Mouse (Mus musculus) lung, postnatal 25 days (tissue): ENCODE data around the gene Cnot11.

Experiments used
- DNase-seq: peaks from one replicate; pipeline ENCODE4 v3.0.0; 2022; ENCODE audit warnings: low spot score

The Cnot11 gene

DNA sequence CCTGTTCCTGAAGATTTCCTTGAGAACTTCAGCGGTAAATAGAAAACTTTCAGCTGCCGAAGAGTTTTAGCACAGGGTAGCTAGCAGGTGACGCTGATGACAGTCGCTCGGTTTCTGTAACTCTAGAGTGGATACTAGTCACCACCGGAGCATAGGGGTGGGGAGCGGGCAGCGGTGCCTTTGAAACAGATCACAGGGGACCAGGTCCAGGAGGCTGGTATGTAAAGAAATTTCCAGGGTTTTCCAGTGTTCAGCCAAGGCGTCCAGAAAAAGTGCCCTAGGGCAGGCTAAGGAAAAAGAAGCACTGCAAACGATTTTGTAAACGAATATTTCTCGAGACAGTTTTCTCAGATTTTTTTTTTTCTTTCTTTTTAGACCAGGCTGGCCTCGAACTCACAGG is at the start of gene Cnot11:
TSS of gene Cnot11 (plus strand) at position 162 of the 400 bp plus-strand sequence.
- no peak for DNase-seq

DNA sequence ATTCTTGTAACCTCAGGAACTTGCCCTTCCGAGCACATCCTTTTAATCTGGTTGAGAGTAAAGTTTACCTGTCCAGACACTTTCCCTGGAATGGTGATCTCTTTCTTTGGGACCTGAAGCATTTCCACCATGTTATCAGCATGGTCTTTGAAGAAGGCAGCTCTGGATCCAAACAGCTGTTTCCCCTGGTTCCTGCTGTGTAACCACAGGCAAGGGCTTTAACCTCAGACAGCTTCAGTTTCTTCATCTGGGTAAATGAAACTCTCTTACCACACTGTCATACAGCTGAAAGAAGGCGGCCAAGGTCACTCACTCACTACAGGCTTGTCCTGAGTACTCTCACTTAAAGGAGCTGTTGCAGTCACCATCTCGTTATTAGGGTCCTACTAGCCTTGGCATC is 47.4 kb upstream of the Cnot11 start:
- DNase-seq, result no peak

DNA sequence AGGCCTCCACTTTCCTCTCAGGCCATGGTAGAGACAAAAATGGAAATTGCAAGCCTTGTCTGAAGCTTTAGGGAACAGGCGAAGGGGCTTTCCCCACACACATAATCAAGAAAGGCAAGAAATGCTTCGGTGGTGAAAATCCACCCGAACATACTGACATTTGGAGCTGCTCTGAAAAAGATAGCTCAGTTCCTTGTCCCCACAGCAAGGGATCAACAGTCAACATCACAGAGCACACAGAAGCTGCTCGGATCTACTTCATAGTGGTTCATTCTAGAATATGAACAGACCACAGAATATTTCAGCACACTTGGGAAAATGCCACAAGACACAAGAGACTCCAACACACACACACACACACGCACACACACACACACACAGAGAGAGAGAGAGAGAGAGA is 41.6 kb upstream of the Cnot11 start:
- DNase-seq, result no peak

DNA sequence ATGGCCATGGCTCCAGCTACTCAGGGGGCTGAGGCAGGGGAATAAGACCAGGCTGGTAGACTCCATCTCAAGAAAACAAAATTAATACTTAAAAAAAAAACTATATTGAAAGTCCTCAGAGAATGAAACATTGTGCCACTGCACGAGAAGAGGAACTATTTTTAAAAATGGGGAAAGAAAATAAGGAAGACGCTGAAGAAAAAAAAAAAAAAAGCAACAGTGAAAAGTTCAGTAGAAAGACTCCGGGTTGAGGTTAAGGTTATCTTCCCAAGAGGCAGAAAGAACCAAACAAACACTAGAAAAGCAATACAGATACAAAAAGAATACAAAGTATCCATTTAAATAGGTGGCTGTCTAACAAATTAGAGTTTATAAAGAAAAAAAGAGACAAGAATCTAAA is 41.1 kb upstream of the Cnot11 start:
- DNase-seq, result no peak

DNA sequence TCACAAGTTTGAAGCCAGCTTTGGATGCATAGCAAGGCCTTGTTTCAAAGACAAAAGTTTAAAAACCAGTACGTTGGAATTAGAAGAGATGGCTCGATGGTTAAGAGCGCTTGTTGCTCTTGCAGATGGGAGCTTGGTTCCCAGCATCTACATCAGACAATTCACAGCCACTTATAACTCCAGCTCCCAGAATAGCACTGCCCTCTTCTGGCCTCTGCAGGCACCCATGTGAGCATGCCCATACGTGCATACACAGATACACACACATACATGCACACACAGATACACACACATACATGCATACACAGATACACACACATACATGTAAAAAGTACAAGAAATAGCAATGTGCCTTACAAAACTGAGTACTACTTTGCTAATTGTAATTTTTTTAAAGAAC is 37.8 kb upstream of the Cnot11 start:
- DNase-seq, result no peak

DNA sequence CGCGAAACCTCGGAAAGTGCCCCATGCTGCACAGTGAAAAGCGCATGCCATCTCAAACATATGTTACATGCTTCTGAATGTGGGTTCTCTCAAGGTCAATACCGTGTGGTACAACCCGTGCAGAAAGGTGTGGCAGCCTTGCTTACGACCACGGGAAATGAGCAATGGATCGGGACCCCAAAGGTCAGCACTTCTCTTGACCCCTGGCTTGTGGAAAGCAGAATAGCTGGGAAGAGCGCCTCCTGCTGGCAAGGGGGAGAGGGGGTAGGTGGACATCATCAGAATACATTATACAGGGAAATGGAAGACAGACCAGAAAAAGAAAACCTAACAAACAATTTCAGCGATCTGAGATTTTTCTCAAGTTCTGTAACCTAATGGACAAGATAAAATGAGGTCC is 37.0 kb upstream of the Cnot11 start:
- no peak for DNase-seq

DNA sequence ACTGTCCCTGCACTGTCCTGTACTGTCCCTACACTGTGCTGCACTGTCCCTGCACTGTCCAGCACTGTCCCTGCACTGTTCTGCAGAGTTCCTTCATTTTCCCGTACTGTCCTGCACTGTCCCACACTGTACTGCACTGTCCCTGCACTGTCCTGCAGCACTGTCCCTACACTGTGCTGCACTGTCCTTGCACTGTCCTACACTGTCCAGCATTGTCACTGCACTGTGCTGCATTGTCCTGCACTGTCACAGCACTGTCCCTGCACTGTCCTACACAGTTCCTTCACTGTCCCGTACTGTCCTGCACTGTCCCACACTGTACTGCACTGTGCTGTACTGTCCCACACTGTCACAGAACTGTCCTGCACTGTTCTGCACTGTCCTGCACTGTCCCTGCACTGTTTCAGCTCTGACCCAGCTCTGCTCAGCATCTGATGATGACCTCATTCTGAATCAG is 35.3 kb upstream of the Cnot11 start:
- DNase-seq, result no peak

DNA sequence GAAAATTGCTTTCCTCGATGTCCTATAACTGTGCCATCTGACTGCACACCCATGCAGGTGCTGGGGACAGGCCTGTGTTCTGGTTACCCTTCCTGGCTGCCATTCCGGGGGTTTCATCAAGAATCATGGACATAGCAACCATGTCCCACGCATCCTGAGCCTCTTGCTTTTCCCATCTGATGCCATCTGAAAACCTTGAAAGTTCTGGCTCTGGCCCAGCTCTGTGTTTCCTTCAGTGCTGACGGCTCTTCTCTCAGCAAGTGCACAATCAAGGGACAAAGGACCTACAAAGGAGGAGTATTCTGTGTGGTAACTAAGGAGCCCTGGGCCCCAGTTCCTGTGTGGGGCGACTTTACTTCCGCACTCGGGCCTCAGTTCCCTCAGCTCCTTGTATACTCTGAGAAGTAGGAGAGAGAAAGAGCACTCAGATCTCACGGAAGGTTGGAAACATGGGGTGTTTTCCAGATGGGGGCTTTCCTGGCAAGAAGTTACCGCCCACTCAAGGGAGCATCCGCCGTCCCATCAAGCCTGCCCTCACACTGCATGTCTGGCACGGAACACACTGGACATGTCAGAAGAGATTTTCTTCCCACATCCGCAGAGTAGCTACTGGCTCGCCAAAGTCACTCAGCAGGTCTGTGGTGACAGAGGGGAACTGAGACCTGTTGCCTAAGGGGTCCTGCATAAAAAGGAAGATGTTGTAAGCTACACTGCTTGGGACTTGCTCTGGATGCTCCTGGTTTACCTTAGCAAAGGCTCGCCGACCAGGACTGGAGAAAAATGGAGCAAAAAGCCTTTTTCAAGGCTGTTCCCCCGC is 31.8 kb upstream of the Cnot11 start:
- DNase-seq, result peak; percentile 16

DNA sequence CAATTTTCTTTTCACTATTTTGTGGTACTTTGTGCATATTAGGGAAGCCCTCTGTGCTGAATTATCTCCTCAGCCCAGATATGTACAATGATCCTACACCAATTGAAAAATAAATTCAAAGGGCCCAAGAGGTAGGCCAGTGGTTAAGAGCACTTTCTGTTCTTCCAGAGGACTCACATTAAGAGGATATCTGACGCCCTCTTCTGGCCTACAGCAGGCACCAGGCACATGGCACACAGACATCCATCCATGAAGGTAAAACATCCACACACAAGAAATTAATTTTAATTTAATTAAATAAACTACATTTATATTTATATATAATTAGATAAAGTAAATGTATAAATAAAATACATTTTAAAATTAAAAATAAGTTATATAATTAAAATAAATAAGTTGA is 30.5 kb upstream of the Cnot11 start:
- DNase-seq, result peak; percentile 58

DNA sequence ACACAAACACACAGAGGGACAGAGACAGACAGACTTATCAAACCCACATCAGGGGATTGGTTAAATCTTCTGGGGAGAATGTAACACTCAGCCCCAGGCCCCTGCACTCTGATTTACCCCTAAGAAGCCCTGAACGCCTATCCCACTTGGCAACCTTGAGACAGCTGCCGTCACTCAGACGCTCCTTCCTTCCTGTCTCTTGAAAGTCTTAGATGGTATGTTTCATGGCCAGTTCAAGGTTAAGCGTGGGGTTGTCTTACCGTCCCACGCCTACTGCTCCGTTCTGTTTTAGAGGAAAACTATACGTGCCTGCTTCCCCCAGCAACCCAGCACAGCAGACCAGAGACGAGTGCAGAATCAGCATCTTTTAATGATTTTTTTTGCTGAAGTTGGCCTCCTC is 29.2 kb upstream of the Cnot11 start:
- no peak for DNase-seq

DNA sequence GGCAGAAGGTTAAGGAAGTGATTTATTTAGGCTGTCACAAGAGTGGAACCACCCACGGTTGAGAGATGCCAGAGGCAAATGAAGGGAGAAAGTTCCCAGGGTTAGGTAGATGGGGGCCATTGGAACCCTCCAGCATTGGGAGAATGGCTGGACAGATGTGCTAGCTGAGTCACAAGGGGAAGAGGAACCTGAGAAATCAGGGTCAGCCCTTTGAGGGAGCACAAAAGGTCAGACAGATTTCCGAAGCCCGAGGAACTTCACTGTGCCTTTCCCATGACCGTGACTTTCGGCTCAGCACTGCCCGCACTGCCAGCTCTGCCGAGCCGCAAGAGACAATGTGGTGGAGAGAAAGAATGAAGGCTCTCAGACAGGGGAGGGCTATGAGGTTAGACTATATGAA is 23.0 kb upstream of the Cnot11 start:
- DNase-seq, result no peak

DNA sequence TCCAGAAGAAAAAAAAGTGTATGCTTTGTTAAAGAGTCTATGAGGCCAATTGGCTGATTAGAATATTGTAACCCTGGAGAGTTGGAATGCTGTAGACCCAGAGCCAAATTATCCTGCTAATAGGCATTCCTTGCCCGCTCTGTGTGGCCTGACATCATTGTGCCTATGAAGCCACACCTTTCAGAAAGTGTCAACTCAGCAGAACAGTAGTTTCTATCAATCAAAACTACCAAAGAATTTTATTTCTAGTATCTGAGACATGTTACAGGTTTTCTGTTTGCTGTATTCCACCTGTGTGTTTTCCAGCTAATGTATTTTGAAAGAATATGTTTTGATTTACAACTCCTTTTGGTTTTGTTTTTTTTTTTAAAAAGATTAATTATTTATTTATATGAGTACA is 22.6 kb upstream of the Cnot11 start:
- DNase-seq, result no peak

DNA sequence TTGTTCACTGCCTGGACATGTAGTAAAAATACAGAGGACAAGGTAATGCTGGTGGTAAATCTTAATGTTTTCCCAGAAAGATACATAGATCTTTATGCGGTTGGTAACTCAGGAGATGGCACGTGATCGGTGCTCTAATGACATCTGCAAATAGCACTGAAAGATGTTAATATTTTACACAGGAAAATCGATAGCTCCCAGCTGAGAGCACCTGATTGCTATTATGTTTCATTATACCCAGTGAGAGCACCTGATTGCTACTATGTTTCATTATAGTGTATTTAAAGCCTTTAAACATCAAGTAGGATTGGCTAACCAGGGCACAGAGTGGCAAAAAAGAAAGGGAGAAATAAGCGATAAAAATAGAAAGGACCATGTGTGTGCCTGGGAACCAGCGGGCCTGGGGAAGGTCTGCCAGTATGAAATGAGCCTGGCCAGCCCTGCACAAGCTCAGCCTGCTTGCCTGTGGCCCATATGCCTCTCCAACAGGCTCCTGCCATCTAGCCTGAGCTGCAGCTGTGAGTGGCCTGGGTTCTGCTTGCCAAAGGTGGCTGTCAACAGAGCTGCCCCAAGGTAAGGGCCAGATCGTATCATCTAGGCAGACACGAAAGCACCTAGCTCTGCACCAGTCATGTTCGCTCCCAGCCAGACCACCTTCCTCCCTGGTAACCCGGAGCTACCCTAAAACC is 19.3 kb upstream of the Cnot11 start:
- no peak for DNase-seq

DNA sequence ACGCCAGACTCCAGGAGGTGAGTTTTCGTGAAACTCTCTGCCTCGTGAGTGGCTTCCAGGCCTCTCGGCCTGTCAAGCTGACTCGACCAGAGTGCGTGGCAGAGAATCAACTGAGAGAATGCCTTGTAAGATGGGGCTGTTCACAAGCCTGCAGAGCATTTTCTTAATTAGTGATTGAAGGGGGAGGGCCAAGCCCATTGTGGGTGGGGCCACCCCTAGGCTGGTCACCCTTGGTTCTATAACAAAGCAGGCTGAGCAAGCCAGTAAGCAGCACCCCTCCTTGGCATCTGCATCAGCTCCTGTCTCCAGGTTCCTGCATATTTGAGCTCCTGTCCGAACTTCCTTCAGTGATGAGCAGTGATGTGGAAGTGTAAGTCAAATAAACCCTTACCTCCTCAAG is 13.5 kb upstream of the Cnot11 start:
- no peak for DNase-seq

DNA sequence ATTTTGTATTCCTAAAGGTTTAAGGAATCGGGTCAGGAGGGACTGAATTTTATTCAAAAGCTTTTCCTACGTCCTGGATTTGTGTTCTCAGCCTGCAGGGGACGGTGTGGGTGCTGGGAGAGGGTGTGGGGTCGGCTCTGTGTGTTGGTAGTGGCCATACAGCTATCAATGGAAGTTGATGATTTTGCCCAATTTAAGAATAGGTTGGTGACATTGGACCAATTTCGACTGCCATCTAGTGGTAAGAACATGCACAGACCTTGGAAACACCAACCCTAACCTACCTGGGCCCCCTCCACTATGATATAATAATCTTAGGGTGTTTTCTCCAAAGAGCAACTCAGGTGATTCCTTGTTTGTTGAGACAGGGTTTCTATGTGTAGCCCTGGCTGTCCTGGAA is 12.3 kb upstream of the Cnot11 start:
- peak; percentile 44 for DNase-seq

DNA sequence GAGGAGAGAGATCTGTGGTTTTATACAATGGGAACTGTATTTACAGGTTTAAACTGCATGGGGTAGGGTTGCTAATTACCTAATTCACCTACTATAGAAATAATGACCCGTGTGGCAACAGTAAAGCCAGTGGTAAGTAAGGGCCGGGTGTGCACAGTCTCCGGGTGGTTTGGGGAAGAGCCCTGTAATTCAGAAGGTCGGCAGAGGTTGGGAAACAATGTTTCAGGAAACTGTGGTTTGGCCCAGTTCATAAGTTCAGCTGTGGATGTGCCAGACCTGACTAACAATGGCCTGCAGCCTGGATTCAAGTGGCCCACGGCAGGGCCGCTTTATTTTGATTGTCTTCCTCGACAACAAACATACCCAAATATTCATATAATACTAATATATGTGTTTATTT is 9.0 kb upstream of the Cnot11 start:
- DNase-seq, result peak; percentile 45

DNA sequence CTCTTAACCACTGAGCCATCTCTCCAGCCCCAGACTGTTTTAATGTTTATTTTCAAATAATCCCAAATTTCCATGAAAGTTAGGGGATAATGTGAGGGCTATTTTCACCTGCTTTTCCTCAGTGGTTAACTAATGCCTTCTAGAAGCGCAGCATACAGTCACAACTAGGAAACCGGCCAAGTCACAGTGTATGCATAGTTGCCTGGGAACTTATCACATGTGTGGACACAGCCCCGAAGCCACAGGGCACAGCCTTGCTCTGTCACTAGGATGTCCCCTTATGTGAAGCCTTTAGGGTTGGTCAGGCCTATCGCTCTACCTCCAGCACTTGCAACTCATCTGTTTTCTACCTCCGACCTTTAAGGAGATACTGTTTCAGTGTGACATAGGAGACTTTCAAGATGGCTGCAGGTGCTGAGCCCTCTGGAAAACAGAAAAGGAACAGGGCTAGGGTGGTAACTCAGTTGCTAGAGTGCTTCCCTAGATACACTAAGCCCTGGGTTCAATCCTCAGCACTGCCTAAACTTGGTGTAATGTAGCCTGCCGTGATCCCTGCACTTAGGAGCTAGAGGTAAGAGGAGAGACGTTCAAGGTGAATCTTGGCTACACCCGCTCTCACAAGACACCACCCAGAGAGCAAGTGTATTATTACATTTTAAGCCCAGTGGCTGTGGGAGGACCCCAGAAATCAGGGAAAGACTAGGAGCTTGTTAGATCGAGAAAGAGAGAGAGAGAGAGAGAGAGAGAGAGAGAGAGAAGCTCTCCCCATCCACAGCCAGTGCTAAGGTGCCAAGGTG is 8.2 kb upstream of the Cnot11 start:
- DNase-seq, result peak; percentile 26

DNA sequence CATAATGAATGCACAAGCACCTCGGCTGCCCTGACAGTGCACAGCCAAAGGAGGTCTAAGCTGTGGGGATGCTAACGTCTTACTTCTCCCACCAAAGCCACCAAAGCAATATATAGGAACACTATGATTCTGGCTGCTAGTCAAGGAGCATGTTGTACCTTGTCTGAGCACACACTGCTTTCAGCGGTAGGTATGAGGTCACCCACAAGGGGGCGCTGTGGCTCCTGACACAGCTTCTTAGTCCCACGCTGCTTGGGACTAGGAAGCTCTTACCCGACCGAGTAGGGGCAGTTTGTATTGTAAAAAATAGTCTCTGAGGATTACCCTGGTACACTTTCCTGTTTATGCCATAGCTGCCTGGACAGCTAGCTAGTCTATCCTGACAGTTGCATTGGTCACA is 7.4 kb upstream of the Cnot11 start:
- peak; percentile 70 for DNase-seq

DNA sequence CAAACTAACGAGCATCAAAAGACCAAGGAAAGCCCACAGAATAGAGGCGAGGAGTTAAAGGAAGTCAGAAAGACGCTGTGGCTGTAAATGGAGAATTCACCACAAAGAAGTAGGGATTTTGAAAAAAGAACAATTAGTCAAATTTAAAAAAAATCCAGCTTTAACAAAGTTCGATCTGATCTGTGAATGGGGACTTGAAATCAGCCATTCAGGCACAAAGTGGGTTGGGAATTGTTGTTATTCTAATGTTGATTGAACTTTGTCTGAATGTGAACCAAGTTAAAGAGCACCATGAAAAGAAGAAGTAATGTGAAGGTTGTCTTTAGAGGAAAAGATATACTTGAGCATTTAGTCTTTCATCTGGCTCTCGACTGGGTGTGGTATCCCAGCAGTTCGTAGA is 6.5 kb upstream of the Cnot11 start:
- no peak for DNase-seq

DNA sequence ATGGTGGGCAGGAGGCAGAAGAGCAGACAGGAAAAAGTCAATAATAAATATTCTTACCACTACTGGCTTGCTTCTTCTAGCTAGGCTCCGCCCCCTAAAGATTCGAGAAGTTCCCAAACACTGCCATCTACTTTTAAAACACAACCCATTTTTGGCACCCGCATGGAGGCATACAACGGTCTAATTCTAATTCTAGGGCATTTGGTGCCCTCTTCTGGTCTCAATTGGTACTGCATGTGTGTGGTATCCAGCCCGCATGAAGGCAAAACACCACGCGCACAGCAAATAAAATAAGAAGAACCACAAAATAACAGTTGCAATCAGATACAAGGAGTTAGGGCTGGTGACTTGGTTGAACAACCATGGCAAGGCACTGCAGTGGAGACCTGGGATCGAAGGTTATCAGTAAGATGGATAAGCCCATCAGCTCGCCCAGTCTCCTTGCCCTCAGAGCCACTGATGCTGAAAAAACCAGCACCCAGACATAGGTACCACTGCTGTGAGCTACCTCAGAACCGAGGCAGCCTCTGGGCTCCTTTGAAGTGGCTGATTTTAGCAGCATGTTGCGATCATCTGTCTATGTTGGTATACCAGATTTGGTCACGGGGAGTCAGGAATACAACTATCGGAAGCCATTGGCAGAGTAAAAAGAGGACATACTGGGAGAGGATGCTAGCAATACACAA is 4.4 kb upstream of the Cnot11 start:
- DNase-seq, result peak; percentile 82

DNA sequence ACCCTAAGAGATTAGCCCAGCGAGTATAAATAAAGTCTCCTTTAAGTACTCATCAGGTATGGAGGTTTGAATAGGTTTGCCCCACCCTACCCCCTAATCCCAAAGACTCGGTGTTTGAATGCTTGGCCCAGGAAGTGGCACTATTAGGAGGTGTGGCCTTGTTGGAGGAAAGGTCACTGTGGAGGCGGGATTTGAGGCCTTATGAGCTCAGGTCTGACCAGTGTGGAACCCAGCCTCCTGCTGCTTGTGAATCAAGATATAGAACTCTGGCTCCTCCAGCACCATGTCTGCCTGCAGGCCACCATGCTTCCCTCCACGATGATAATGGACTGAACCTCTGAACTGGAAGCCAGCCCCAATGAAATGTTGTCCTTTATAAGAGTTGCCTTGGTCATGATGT is 3.8 kb upstream of the Cnot11 start:
- no peak for DNase-seq

DNA sequence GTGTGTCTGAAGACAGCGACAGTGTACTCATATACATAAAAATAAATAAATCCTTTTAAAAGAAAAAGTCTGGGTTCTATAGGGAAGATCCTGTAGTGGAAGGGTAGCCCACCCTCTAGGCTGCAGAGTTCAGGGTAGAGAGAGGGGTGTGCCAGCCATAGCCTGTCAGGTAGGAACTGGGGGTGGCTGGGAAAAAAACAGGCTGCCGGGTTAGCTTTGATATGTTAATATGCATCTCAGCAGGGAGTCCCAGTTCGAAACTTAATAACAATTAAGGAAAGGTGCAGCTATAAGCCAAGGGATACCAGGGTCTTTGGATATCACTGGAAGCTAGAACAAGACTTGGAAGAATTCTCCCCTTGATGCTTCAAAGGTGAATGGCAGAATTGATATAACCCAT is 875 bp upstream of the Cnot11 start:
- DNase-seq, result no peak
